Mouse (Mus musculus) intestine, embryonic 16.5 days (tissue): Measurements from ENCODE around the gene Kif22. TPM values are rescaled to one million over a fixed set of nuclear protein-coding genes. Genes with fewer than 3 reads are reported as not detected.
A peak's percentile ranks its signal among the peaks of the same experiment; 100 is the strongest.

Experiments
- ATAC-seq: fragments of 200-750 bp; cut with Nextera tagmentation; 2 replicates; pipeline ENCODE4 v1.8.0; 2017; ENCODE audit warnings: moderate TSS enrichment, moderate library complexity
- H3K27ac ChIP-seq: fragments of 300-500 bp; sonication (generic); 2 replicates; pipeline ENCODE4 v1.5.1; 2014; ENCODE audit warnings: mild to moderate bottlenecking, low read length
- H3K27me3 ChIP-seq: fragments of 300-500 bp; sonication (generic); replicated peaks from 2 replicates; pipeline ENCODE4 v1.6.1; 2014; ENCODE audit warnings: low read length, control low read depth, mixed read lengths; ENCODE audit not compliant: control insufficient read depth, insufficient read depth
- H3K36me3 ChIP-seq: fragments of 300-500 bp; sonication (generic); 2 replicates; pipeline ENCODE4 v1.6.1; 2014; ENCODE audit warnings: low read length, control low read depth; ENCODE audit not compliant: control insufficient read depth, insufficient read depth
- H3K4me1 ChIP-seq: fragments of 300-500 bp; sonication (generic); 2 replicates; pipeline ENCODE4 v1.6.1; 2014; ENCODE audit warnings: low read length, control low read depth, mixed read lengths; ENCODE audit not compliant: control insufficient read depth, insufficient read depth
- H3K4me2 ChIP-seq: fragments of 300-500 bp; sonication (generic); 2 replicates; pipeline ENCODE4 v1.6.1; 2014; ENCODE audit warnings: low read depth, low read length, control low read depth
- H3K4me3 ChIP-seq: fragments of 300-500 bp; sonication (generic); 2 replicates; pipeline ENCODE4 v1.5.1; 2014; ENCODE audit warnings: mild to moderate bottlenecking, low read length
- H3K9ac ChIP-seq: fragments of 300-500 bp; sonication (generic); 2 replicates; pipeline ENCODE4 v1.6.1; 2014; ENCODE audit warnings: low read depth, low read length
- H3K9me3 ChIP-seq: fragments of 300-500 bp; sonication (generic); 2 replicates; pipeline ENCODE4 v1.6.1; 2016; ENCODE audit warnings: low read length, control low read depth; ENCODE audit not compliant: control insufficient read depth
- WGBS: fragments of 180-500 bp; shearing (Covaris S2); extraction: QIAGEN DNeasy Blood & Tissue Kit; methylation state at CpG from one replicate; pipeline ENCODE4 v1.1.7; 2014; 5-methylcytosine and 5-hydroxymethylcytosine counted together
- polyA plus RNA-seq: library from polyadenylated mRNA; unstranded; fragments of >200 nt; fragmentation: Nextera tagmentation; extraction: Ambion mirVana; gene quantifications from 2 replicates; pipeline ENCODE4 v1.2.1, GENCODE M21; 2015

Kif22 gene
- polyA plus RNA-seq, 1 experiment from 2014 or later = 100 TPM

GRCm38 (mm10) chr7:127014320-127014719 is 28.0 kb downstream of the Kif22 start, which contains the start of gene Mvp:
Mvp (minus strand) TSS chr7:127014621.
- Histone ChIP-seq H3K4me2 (peak within 1 kb of the TSS; percentile 55), H3K4me1 (peaks cover 40% of the 10 kb centered on the region), H3K9me3 (no peaks in the 10 kb centered on the region), H3K9ac (peak within 1 kb of the TSS; percentile 64), H3K4me3 (peak within 1 kb of the TSS; percentile 48), H3K36me3 (peaks cover 8% of the 10 kb centered on the region; the same call in 1 of the 2 replicates), H3K27me3 (no peaks in the 10 kb centered on the region), H3K27ac (peak within 1 kb of the TSS; percentile 34; the same call in 1 of the 2 replicates)
- ATAC-seq = no peak
- 23% methylated on average over 11 of the region's 11 CpGs for WGBS

DNA sequence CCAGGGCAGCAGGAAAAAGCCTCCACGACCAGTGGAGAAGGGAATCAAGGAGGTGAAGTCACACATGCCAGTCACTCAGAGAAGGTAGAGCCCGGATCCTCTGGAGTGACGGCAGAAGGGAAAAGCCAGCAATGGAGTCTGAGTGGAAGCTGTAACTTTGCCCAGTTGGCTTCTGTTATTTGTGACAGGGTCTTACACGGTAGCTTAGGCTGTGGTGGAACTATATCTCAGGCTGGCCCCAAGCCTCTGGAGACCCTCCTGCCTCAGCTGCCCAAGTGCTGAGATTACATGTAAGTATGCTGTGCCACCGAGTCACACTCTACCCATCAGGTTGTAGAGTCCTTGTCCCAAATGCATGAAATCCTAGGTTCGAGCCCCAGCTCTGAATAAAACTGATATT is 28.9 kb downstream of the Kif22 start:
- H3K9me3 ChIP-seq = no peaks in the 10 kb centered on the region
- H3K4me1 ChIP-seq = peaks cover 39% of the 10 kb centered on the region
- peaks cover 8% of the 10 kb centered on the region; the same call in 1 of the 2 replicates for H3K36me3 ChIP-seq
- peak overlapping the region; percentile 48 for H3K4me3 ChIP-seq
- no peak for ATAC-seq
- no peaks in the 10 kb centered on the region for H3K27me3 ChIP-seq
- H3K4me2 ChIP-seq = peak overlapping the region; percentile 53
- 90% methylated on average over 6 of the region's 6 CpGs for WGBS
- H3K27ac ChIP-seq = no peak overlapping the region
- peak overlapping the region; percentile 64; the same call in 1 of the 2 replicates for H3K9ac ChIP-seq

DNA sequence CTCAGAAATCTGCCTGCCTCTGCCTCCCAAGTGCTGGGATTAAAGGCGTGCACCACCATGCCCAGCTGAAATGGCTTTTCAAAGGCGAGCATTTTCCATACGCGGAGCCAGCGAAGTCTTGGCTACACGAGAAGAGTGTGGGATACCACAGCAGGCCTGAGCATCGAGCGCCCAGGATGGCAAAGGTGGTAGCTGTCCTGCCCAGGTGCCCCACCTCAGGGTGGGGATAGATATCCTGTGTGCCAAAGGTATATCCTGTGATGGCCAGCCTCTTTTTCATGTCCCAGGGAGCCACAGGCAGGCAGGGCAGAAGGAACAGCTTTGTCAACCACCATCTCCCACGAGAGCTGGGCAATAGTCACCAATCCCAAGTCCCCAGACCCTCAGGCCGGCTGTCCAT is 29.4 kb downstream of the Kif22 start:
- Histone ChIP-seq H3K4me3 (no peak overlapping the region), H3K4me2 (no peak overlapping the region), H3K4me1 (peaks cover 37% of the 10 kb centered on the region), H3K36me3 (peaks cover 8% of the 10 kb centered on the region; the same call in 1 of the 2 replicates), H3K27me3 (no peaks in the 10 kb centered on the region), H3K9ac (no peak overlapping the region), H3K9me3 (no peaks in the 10 kb centered on the region), H3K27ac (no peak overlapping the region)
- no peak for ATAC-seq
- WGBS = 95% methylated on average over 10 of the region's 10 CpGs

DNA sequence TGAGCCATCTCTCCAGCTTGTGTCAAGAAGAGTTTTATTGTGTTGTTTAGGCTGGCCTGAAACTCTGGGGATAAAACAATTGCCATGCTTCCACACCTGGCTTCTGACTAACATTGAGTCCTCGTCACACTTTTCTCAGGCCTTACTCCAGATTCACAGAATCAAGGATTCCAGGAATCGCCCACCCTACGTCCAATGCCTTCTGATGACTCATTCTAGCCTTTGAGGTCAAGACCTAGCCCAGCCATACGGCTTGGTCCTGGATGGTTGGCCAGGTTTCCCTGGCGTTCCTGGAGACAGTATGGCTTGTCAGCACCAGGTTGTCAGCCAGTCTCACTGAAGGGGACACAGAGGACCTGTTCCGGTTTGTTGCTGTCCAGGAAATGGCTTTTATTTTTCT is 29.9 kb downstream of the Kif22 start:
- H3K9ac ChIP-seq = no peak overlapping the region
- no peaks in the 10 kb centered on the region for H3K9me3 ChIP-seq
- H3K36me3 ChIP-seq = peaks cover 8% of the 10 kb centered on the region; the same call in 1 of the 2 replicates
- H3K4me3 ChIP-seq = no peak overlapping the region
- H3K27me3 ChIP-seq = no peaks in the 10 kb centered on the region
- H3K4me2 ChIP-seq = no peak overlapping the region
- H3K27ac ChIP-seq = no peak overlapping the region
- no peak for ATAC-seq
- 84% methylated on average over 6 of the region's 6 CpGs for WGBS
- H3K4me1 ChIP-seq = peaks cover 35% of the 10 kb centered on the region

GRCm38 (mm10) chr7:127011717-127012116 is 30.6 kb downstream of the Kif22 start:
- no peak for ATAC-seq
- H3K36me3 ChIP-seq = peaks cover 8% of the 10 kb centered on the region; the same call in 1 of the 2 replicates
- no peak overlapping the region; the same call in 1 of the 2 replicates for H3K9ac ChIP-seq
- H3K4me3 ChIP-seq = no peak overlapping the region
- 0 out of 2 replicates have a peak overlapping the region, but pooled peaks have one; percentile 1 for H3K27ac ChIP-seq
- no peaks in the 10 kb centered on the region for H3K27me3 ChIP-seq
- peaks cover 35% of the 10 kb centered on the region for H3K4me1 ChIP-seq
- no peak overlapping the region for H3K4me2 ChIP-seq
- no peaks in the 10 kb centered on the region for H3K9me3 ChIP-seq
- 74% methylated on average over 2 of the region's 2 CpGs for WGBS

- no peak overlapping the region for H3K4me3 ChIP-seq
- 87% methylated on average over 2 of the region's 2 CpGs for WGBS
- ATAC-seq = no peak
Observed at GRCm38 (mm10) chr7:127011051-127011450, 31.2 kb downstream of the Kif22 start.

DNA sequence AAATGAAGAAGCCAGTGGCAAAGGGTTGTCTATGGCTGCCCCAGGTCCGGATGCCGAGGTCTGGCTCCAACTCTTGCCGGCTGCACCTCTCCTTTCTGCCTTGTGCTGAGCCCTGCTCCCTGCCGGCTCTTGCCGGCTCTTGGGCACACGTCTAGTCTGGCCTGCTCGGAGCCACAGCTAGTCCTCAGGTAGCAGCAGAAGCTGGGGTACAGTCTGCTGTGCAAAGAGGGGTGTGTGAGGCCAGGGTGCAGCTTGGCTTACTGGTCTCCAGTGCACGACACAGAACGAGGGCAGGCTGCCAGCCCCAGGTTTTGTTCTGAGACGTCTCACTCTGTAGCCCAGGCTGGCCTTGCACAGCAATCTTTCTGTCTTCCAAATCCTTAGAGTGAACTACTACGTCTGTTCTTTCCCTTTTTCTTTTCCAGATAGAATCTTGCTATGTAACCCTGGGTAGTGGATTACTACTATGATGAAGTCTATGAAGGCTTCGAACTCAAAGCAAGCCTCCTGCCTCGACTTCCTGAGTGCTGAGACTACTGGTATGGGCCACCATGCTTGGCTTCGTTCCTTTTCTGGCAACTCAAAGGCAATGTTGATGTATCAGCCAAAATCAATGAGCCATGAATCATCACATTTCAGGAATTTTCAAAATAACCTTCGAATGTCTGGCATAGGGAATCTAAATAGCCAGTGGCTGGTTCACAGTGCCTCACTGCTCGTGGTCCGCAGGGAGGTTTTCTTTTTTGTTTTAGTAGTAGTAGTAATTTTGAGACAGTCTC is 32.8 kb downstream of the Kif22 start:
- ATAC-seq = peak; percentile 24
- H3K36me3 ChIP-seq = peaks cover 3% of the 10 kb centered on the region; the same call in 1 of the 2 replicates
- H3K27me3 ChIP-seq = no peaks in the 10 kb centered on the region
- peaks cover 22% of the 10 kb centered on the region for H3K4me1 ChIP-seq
- peak overlapping the region; percentile 95 for H3K27ac ChIP-seq
- no peak overlapping the region for H3K4me3 ChIP-seq
- H3K4me2 ChIP-seq = 0 out of 2 replicates have a peak overlapping the region, but pooled peaks have one; percentile 15
- peak overlapping the region; percentile 49 for H3K9ac ChIP-seq
- H3K9me3 ChIP-seq = no peaks in the 10 kb centered on the region
- WGBS = 80% methylated on average over 17 of the region's 17 CpGs

More at GRCm38 (mm10) chr7:127011051-127011450, 31.2 kb downstream of the Kif22 start:
- no peaks in the 10 kb centered on the region for H3K27me3 ChIP-seq
- peaks cover 8% of the 10 kb centered on the region; the same call in 1 of the 2 replicates for H3K36me3 ChIP-seq
- no peak overlapping the region for H3K4me2 ChIP-seq
- no peaks in the 10 kb centered on the region for H3K9me3 ChIP-seq
- peaks cover 35% of the 10 kb centered on the region for H3K4me1 ChIP-seq
- H3K9ac ChIP-seq = no peak overlapping the region
- H3K27ac ChIP-seq = peak overlapping the region; percentile 26; the same call in 1 of the 2 replicates

GRCm38 (mm10) chr7:127008239-127009019 is 33.8 kb downstream of the Kif22 start:
- H3K4me3 ChIP-seq = 0 out of 2 replicates have a peak overlapping the region, but pooled peaks have one; percentile 4
- H3K4me2 ChIP-seq = peak overlapping the region; percentile 13; the same call in 1 of the 2 replicates
- no peaks in the 10 kb centered on the region for H3K9me3 ChIP-seq
- ATAC-seq = peak; percentile 96
- H3K27me3 ChIP-seq = no peaks in the 10 kb centered on the region
- H3K27ac ChIP-seq = peak overlapping the region; percentile 95
- WGBS = 32% methylated on average over 9 of the region's 9 CpGs
- peak overlapping the region; percentile 49 for H3K9ac ChIP-seq
- H3K36me3 ChIP-seq = peaks cover 3% of the 10 kb centered on the region; the same call in 1 of the 2 replicates
- H3K4me1 ChIP-seq = peaks cover 22% of the 10 kb centered on the region
